Mouse (Mus musculus): ENCODE data around the gene Cpt1a.

The Cpt1a gene

GRCm38 (mm10) chr19:3431969-3432368 lies 109.8 kb downstream of the Cpt1a start:
- DNase-seq: no peak

GRCm38 (mm10) chr19:3434124-3434523 lies 112.0 kb downstream of the Cpt1a start:
- no peak for DNase-seq

GRCm38 (mm10) chr19:3434641-3435040 lies 112.5 kb downstream of the Cpt1a start:
- DNase-seq: no peak

Measured in cerebellum, adult 11-12 months (tissue).